Mouse (Mus musculus): Measurements from ENCODE around the gene Tor1b.

GRCm38 (mm10) chr2:31005453-31005852 lies 52.7 kb downstream of the Tor1b start:
- TF ChIP-seq CEBPB (IDR thresholded peaks at IDR 0.05; ENCODE audit: low read depth) (no peak), CTCF (IDR thresholded peaks at IDR 0.05; ENCODE audit: control insufficient read depth, insufficient read depth, insufficient read length) (no peak), USF1 (IDR thresholded peaks at IDR 0.05; ENCODE audit: low read depth) (no peak)
